Mouse (Mus musculus): ENCODE results near the gene Dennd4a. TPM values are rescaled to one million over a fixed set of nuclear protein-coding genes. Genes with fewer than 3 reads are reported as not detected.

The Dennd4a gene
- total and polyA plus RNA-seq, 3 experiments = 22.6 to 41.1 (median 37.1) TPM

DNA sequence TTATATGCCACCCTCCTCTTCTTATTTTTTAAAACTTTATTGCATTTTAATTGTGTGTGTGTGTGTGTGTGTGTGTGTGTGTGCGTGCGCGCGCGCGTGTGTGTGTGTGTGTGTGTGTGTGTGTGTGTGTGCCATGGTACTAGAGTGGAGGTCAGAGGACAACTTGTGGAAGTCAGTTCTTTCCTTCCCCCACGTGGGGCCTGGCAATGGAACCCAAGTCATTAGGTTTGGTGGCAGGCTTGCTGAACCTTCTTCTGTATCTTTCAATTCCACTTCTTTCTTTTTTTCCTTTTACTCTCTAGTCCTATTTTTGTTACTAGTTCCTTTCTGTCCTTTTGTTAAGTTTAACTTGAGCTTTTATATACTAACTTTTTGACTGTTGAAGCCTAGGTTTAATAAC lies 19.5 kb downstream of the Dennd4a start:
- DNase-seq (ENCODE audit: extremely low read depth) = no peak
- Histone ChIP-seq H3K9ac (ENCODE audit: insufficient read depth, low read depth) (0 out of 2 replicates have a peak overlapping the region, but pooled peaks have one; percentile 25), H3K79me2 (replicated peaks; ENCODE audit: control insufficient read depth, extremely low read depth, insufficient read depth, poor library complexity, severe bottlenecking) (peaks cover 63% of the 10 kb centered on the region), H3K4me3 (replicated peaks in 1 of 3; ENCODE audit: low read depth in 2 of 3, low read length in 2 of 3, poor library complexity in 1 of 3) (no peak overlapping the region), H3K9me3 (replicated peaks; ENCODE audit: low read length) (no peaks in the 10 kb centered on the region), H3K27me3 (replicated peaks) (no peaks in the 10 kb centered on the region), H3K27ac (ENCODE audit: insufficient read depth, low read depth) (peak overlapping the region; percentile 13; the same call in 1 of the 2 replicates), H3K4me2 (ENCODE audit: insufficient read depth, low read depth, poor library complexity, severe bottlenecking) (no peak overlapping the region), H3K36me3 (replicated peaks in 1 of 2; ENCODE audit: control insufficient read depth in 1 of 2, insufficient read depth in 1 of 2, low read length in 1 of 2) (peaks cover 7 to 44% of the 10 kb centered on the region in 2 experiments), H3K4me1 (ENCODE audit: control insufficient read depth in 1 of 2, insufficient read depth in 2 of 2) (peaks cover 5 to 52% of the 10 kb centered on the region in 2 experiments)
- TF ChIP-seq MAZ (IDR thresholded peaks at IDR 0.05; ENCODE audit: low read depth, low read length) (no peak), POLR2AphosphoS2 (IDR thresholded peaks at IDR 0.05; ENCODE audit: low read depth, low read length) (no peak), ZKSCAN1 (IDR thresholded peaks at IDR 0.05; ENCODE audit: borderline replicate concordance, low read depth, low read length) (no peak), RAD21 (IDR thresholded peaks at IDR 0.05; ENCODE audit: low read depth, low read length) (no peak), TCF12 (IDR thresholded peaks at IDR 0.05; ENCODE audit: low read depth, low read length) (no peak), MAFK (IDR thresholded peaks at IDR 0.05; ENCODE audit: insufficient replicate concordance, low read length) (no peak), NRF1 (IDR thresholded peaks at IDR 0.05; ENCODE audit: low read depth, low read length) (no peak)
- dilution Hi-C loops (cut with MboI; ENCODE audit: extremely low pct_ligation_motif_present, extremely low pct_unique_long_range_greater_than_20kb, low sequenced_read_pairs) = no loop called here
- in situ Hi-C loops (cut with MboI; ENCODE audit: low pct_ligation_motif_present, low pct_unique_long_range_greater_than_20kb, low sequenced_read_pairs) = no loop called here

DNA sequence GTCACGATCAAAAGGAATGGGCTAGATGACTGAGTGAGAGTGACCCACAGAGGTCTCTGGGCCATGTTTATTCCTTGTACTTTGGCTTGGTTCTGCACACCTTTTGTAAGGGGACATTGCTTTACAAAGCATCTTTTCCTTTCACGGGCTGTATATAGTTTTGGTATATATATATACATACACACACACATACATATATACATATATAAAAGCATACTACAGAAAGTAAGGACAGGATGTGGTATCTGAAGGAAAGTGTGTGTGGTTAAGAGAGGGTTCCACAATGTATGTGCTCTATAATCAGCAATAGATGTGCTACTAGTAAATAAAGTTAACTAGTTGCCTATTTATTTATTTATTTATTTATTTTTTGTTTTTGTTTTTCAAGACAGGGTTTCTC lies 20.6 kb downstream of the Dennd4a start:
- TF ChIP-seq ZMIZ1 (IDR thresholded peaks at IDR 0.05; ENCODE audit: low read depth, low read length) (no peak), USF2 (conservative IDR thresholded peaks at IDR 0.05; ENCODE audit: low read depth, low read length) (no peak), NELFE (IDR thresholded peaks at IDR 0.05; ENCODE audit: low read depth, low read length) (no peak), POLR2AphosphoS2 (IDR thresholded peaks at IDR 0.05; ENCODE audit: low read depth, low read length) (no peak), EP300 (IDR thresholded peaks at IDR 0.05; ENCODE audit: low read length) (no peak), PAX5 (IDR thresholded peaks at IDR 0.05; ENCODE audit: low read length) (no peak), MEF2A (IDR thresholded peaks at IDR 0.05; ENCODE audit: borderline replicate concordance, low read depth, low read length) (no peak), UBTF (IDR thresholded peaks at IDR 0.05; ENCODE audit: low read depth, low read length) (no peak), MYC (IDR thresholded peaks at IDR 0.05; ENCODE audit: low read depth, low read length) (no peak), ZC3H11A (IDR thresholded peaks at IDR 0.05; ENCODE audit: low read depth, low read length) (no peak)
- Histone ChIP-seq H3K9me3 (replicated peaks; ENCODE audit: low read length) (no peaks in the 10 kb centered on the region), H3K27me3 (replicated peaks) (no peaks in the 10 kb centered on the region), H3K4me2 (ENCODE audit: insufficient read depth, low read depth, poor library complexity, severe bottlenecking) (no peak overlapping the region), H3K79me2 (replicated peaks; ENCODE audit: control insufficient read depth, extremely low read depth, insufficient read depth, poor library complexity, severe bottlenecking) (peaks cover 61% of the 10 kb centered on the region), H3K4me3 (replicated peaks in 1 of 3; ENCODE audit: low read depth in 2 of 3, low read length in 2 of 3, poor library complexity in 1 of 3) (no peak overlapping the region), H3K36me3 (replicated peaks in 1 of 2; ENCODE audit: control insufficient read depth in 1 of 2, insufficient read depth in 1 of 2, low read length in 1 of 2) (peaks cover 15 to 47% of the 10 kb centered on the region in 2 experiments), H3K27ac (ENCODE audit: insufficient read depth, low read depth) (no peak overlapping the region), H3K9ac (ENCODE audit: insufficient read depth, low read depth) (no peak overlapping the region), H3K4me1 (ENCODE audit: control insufficient read depth in 1 of 2, insufficient read depth in 2 of 2) (peaks cover 4 to 41% of the 10 kb centered on the region in 2 experiments)
- DNase-seq (ENCODE audit: extremely low read depth) = no peak
- dilution Hi-C loops (cut with MboI; ENCODE audit: extremely low pct_ligation_motif_present, extremely low pct_unique_long_range_greater_than_20kb, low sequenced_read_pairs) (no loop called here), in situ Hi-C loops (cut with MboI; ENCODE audit: low pct_ligation_motif_present, low pct_unique_long_range_greater_than_20kb, low sequenced_read_pairs) (no loop called here)

Measured in CH12.LX (cell line).